ENCODE assay signal across 9 mouse cellular contexts in the genomic region with DNA sequence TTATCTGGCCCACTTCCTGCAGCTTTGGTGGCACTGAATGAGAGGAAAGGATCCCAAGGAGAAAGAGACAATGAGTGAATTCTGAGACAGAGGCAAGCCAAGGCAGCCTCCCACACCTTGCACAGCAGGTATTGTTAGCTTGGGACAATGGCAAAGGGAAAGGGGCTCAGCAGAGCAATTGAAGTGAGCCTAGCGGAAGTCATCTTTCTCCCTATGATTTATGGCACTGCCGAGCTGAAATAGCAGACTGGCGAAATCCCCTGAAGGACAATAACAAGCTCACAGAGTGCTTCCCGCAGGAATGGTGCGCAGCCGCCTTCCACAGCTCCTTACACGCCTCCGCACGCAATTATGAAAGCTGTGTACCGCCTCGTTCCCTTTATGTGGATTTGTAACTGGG.
A peak's percentile ranks its signal among the peaks of the same experiment; 100 is the strongest.
DNase-seq lines count a peak whose midpoint lies in the region; ATAC-seq and TF ChIP-seq lines count a peak whose summit lies in the region.
"Had no signal": no experiment of that assay in that cellular context is flagged by ENCODE, and none has a peak within 500 bp of the region (broad histone marks: within the 10 kb centered on the region; RNA-seq: fewer than 3 reads in every experiment).

No protein-coding gene starts in this region.

- DNase-seq in kidney, postnatal 0 days (ENCODE audit: low spot score), result peak; percentile 67
- no peak for DNase-seq in kidney, adult 2 months
- DNase-seq in adrenal gland, postnatal 25 days, result peak; percentile 33
- DNase-seq in cerebellum, postnatal 4 days (ENCODE audit: low spot score in 2 of 2), result no peak
- no peak for DNase-seq in liver, postnatal 0 days

- H3K27ac ChIP-seq in kidney, postnatal 0 days, result no peak overlapping the region
- no peak overlapping the region for H3K27ac ChIP-seq in kidney, adult 2 months (ENCODE audit: insufficient read depth, low read depth, low read length)
- H3K27ac ChIP-seq in hindbrain, embryonic 12.5 days, result peak overlapping the region; percentile 77
- peak overlapping the region; percentile 41 for H3K27ac ChIP-seq in neural tube, embryonic 14.5 days (ENCODE audit: low read depth, low read length)
- no peak overlapping the region for H3K27ac ChIP-seq in liver, postnatal 0 days (ENCODE audit: low read depth)

- TF ChIP-seq POLR2A in kidney, adult 2 months (IDR thresholded peaks at IDR 0.05; ENCODE audit: low read depth, low read length), result no peak

- no peak for TF ChIP-seq CTCF in kidney, postnatal 0 days (IDR thresholded peaks at IDR 0.05; ENCODE audit: low read depth)
- TF ChIP-seq CTCF in kidney, adult 2 months (conservative IDR thresholded peaks at IDR 0.05; ENCODE audit: insufficient read depth, insufficient read length, low read depth, low read length), result no peak
- TF ChIP-seq CTCF in liver, postnatal 0 days (IDR thresholded peaks at IDR 0.05; ENCODE audit: low read depth), result no peak

- H3K4me1 ChIP-seq in kidney, postnatal 0 days (replicated peaks; ENCODE audit: insufficient read depth, low read length), result peaks cover 5% of the 10 kb centered on the region; the same call in 1 of the 2 replicates
- no peaks in the 10 kb centered on the region for H3K4me1 ChIP-seq in kidney, adult 2 months (ENCODE audit: control insufficient read depth, insufficient read depth, low read length)
- peaks cover 5% of the 10 kb centered on the region; the same call in 1 of the 2 replicates for H3K4me1 ChIP-seq in hindbrain, embryonic 12.5 days
- peaks cover 7% of the 10 kb centered on the region; the same call in 1 of the 2 replicates for H3K4me1 ChIP-seq in neural tube, embryonic 14.5 days (ENCODE audit: control insufficient read depth, insufficient read depth, low read length)
- H3K4me1 ChIP-seq in liver, postnatal 0 days (ENCODE audit: insufficient read depth), result no peaks in the 10 kb centered on the region

- H3K9me3 ChIP-seq in kidney, postnatal 0 days (replicated peaks; ENCODE audit: low read length), result no peaks in the 10 kb centered on the region
- H3K9me3 ChIP-seq in hindbrain, embryonic 12.5 days (replicated peaks), result peaks cover 10% of the 10 kb centered on the region; the same call in 1 of the 2 replicates
- H3K9me3 ChIP-seq in neural tube, embryonic 14.5 days (ENCODE audit: control insufficient read depth, low read length), result no peaks in the 10 kb centered on the region
- H3K9me3 ChIP-seq in liver, postnatal 0 days (ENCODE audit: low read length), result no peaks in the 10 kb centered on the region

- H3K4me3 ChIP-seq in kidney, postnatal 0 days (replicated peaks; ENCODE audit: low read depth, low read length), result no peak overlapping the region
- H3K4me3 ChIP-seq in kidney, adult 2 months (ENCODE audit: insufficient read depth, low read depth, low read length), result no peak overlapping the region
- no peak overlapping the region for H3K4me3 ChIP-seq in hindbrain, embryonic 12.5 days
- H3K4me3 ChIP-seq in neural tube, embryonic 14.5 days (ENCODE audit: low read depth, low read length), result no peak overlapping the region
- H3K4me3 ChIP-seq in liver, postnatal 0 days (ENCODE audit: low read depth, low read length), result no peak overlapping the region
- H3K4me3 ChIP-seq: megakaryocyte, embryonic 14.5 days had no signal

- H3K36me3 ChIP-seq in kidney, postnatal 0 days (ENCODE audit: insufficient read depth, low read length), result no peaks in the 10 kb centered on the region
- H3K36me3 ChIP-seq in kidney, adult 2 months (ENCODE audit: control insufficient read depth, insufficient read depth, low read length), result no peaks in the 10 kb centered on the region
- H3K36me3 ChIP-seq in hindbrain, embryonic 12.5 days, result no peaks in the 10 kb centered on the region
- H3K36me3 ChIP-seq in neural tube, embryonic 14.5 days (ENCODE audit: control insufficient read depth, insufficient read depth, low read length), result no peaks in the 10 kb centered on the region
- no peaks in the 10 kb centered on the region for H3K36me3 ChIP-seq in liver, postnatal 0 days (replicated peaks; ENCODE audit: insufficient read depth, low read length)

- ATAC-seq in kidney, postnatal 0 days (replicated peaks; ENCODE audit: low FRiP score, low read depth), result no peak
- ATAC-seq in hindbrain, embryonic 12.5 days (ENCODE audit: low FRiP score), result no peak
- peak; percentile 51; the same call in 1 of the 2 replicates for ATAC-seq in neural tube, embryonic 14.5 days (ENCODE audit: low read depth)
- no peak for ATAC-seq in liver, postnatal 0 days
- ATAC-seq in megakaryocyte-erythroid progenitor cell, adult 5-6 weeks (replicated peaks; ENCODE audit: low FRiP score, low TSS enrichment, poor library complexity, severe bottlenecking), result no peak

- H3K4me2 ChIP-seq in kidney, postnatal 0 days (ENCODE audit: low read length), result peak overlapping the region; percentile 37
- peak overlapping the region; percentile 30; the same call in 1 of the 2 replicates for H3K4me2 ChIP-seq in hindbrain, embryonic 12.5 days (replicated peaks)
- H3K4me2 ChIP-seq in neural tube, embryonic 14.5 days (ENCODE audit: low read depth, low read length), result peak overlapping the region; percentile 35
- no peak overlapping the region for H3K4me2 ChIP-seq in liver, postnatal 0 days (ENCODE audit: low read depth, low read length)

- no peak for TF ChIP-seq EP300 in liver, postnatal 0 days (IDR thresholded peaks at IDR 0.05; ENCODE audit: low read depth)

- H3K9ac ChIP-seq in kidney, postnatal 0 days (ENCODE audit: low read depth, low read length), result no peak overlapping the region
- no peak overlapping the region for H3K9ac ChIP-seq in hindbrain, embryonic 12.5 days
- no peak overlapping the region for H3K9ac ChIP-seq in neural tube, embryonic 14.5 days (replicated peaks; ENCODE audit: low read depth, low read length)
- H3K9ac ChIP-seq in liver, postnatal 0 days (replicated peaks), result no peak overlapping the region

- 16% methylated on average over 11 of the region's 11 CpGs for whole genome bisulfite sequencing in kidney, postnatal 0 days
- WGBS in kidney, adult 2 months, result 50% methylated on average over 11 of the region's 11 CpGs
- WGBS in hindbrain, embryonic 12.5 days, result 35% methylated on average over 11 of the region's 11 CpGs
- WGBS in neural tube, embryonic 14.5 days, result 4% methylated on average over 11 of the region's 11 CpGs
- WGBS in liver, postnatal 0 days (ENCODE audit: insufficient replicate concordance), result 26% methylated on average over 11 of the region's 11 CpGs

- no peaks in the 10 kb centered on the region for H3K27me3 ChIP-seq in kidney, postnatal 0 days (ENCODE audit: insufficient read depth, low read length)
- H3K27me3 ChIP-seq in kidney, adult 2 months (replicated peaks; ENCODE audit: control insufficient read depth, insufficient read depth, low read length), result no peaks in the 10 kb centered on the region
- no peaks in the 10 kb centered on the region for H3K27me3 ChIP-seq in hindbrain, embryonic 12.5 days
- no peaks in the 10 kb centered on the region for H3K27me3 ChIP-seq in neural tube, embryonic 14.5 days (ENCODE audit: control insufficient read depth, insufficient read depth, low read length)
- 0 out of 2 replicates have a peak, but pooled peaks cover 4% of the 10 kb centered on the region for H3K27me3 ChIP-seq in liver, postnatal 0 days (ENCODE audit: insufficient read depth, low read length)
- H3K27me3 ChIP-seq: megakaryocyte, embryonic 14.5 days had no signal

Comparison
In these comparisons a context has a peak if more than half of its experiments do, and no peak if none do; other contexts are left out.
1. DNase-seq: peak in kidney, postnatal 0 days (single experiment) and adrenal gland, postnatal 25 days (single experiment); none in kidney, adult 2 months (single experiment), cerebellum, postnatal 4 days (0 of 2) and liver, postnatal 0 days (single experiment).
2. H3K27ac ChIP-seq: peak in hindbrain, embryonic 12.5 days (single experiment) and neural tube, embryonic 14.5 days (single experiment); none in kidney, postnatal 0 days (single experiment), kidney, adult 2 months (single experiment) and liver, postnatal 0 days (single experiment).